Mouse (Mus musculus): Measurements from ENCODE around the gene Cxcl17. TPM values are rescaled to one million over a fixed set of nuclear protein-coding genes. Genes with fewer than 3 reads are reported as not detected.

Gene Cxcl17
- polyA plus RNA-seq, 1 experiment = not detected

DNA sequence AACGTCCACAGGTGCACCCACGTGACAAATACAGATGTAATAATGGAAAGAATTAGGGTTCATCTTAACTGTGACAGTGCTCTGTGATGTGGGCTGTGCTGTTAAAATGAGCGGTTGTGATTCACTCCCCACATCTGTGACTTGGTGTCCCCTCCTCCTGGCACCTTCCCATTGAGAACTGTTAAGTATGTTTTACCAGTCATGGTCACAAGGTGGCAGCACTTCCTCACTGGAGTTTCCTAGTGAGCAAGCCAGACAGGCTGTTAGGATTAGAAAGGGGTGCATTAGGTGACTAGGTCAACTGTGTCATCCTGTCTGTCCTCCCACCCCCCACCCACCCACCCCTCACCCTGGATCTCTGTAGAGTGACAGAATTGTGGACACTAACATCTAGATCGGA, 11.7 kb upstream of the Cxcl17 start:
- TF ChIP-seq GATA1 (IDR thresholded peaks at IDR 0.05; ENCODE audit: borderline replicate concordance, low read length) (no peak), FLI1 (IDR thresholded peaks at IDR 0.05; ENCODE audit: low read length) (no peak)

GRCm38 (mm10) chr7:25422286-25422841, 9.7 kb upstream of the Cxcl17 start:
- TF ChIP-seq GATA1 (IDR thresholded peaks at IDR 0.05; ENCODE audit: borderline replicate concordance, low read length) (no peak), FLI1 (IDR thresholded peaks at IDR 0.05; ENCODE audit: low read length) (no peak)
- Histone ChIP-seq H3K4me1 (peaks cover 26% of the 10 kb centered on the region), H3K27me3 (replicated peaks) (peaks cover 8% of the 10 kb centered on the region), H3K4me3 (replicated peaks) (no peak overlapping the region), H3K9me3 (no peaks in the 10 kb centered on the region), H3K36me3 (replicated peaks; ENCODE audit: low read length) (no peaks in the 10 kb centered on the region)

More for the DNA sequence above, 11.7 kb upstream of the Cxcl17 start:
- peaks cover 44% of the 10 kb centered on the region for H3K4me1 ChIP-seq
- H3K27me3 ChIP-seq (replicated peaks) = peaks cover 8% of the 10 kb centered on the region
- H3K9me3 ChIP-seq = no peaks in the 10 kb centered on the region
- no peaks in the 10 kb centered on the region for H3K36me3 ChIP-seq (replicated peaks; ENCODE audit: low read length)
- H3K4me3 ChIP-seq (replicated peaks) = no peak overlapping the region

- Histone ChIP-seq H3K4me3 (replicated peaks) (no peak overlapping the region), H3K9me3 (no peaks in the 10 kb centered on the region), H3K27me3 (replicated peaks) (peaks cover 13% of the 10 kb centered on the region), H3K4me1 (peaks cover 16% of the 10 kb centered on the region), H3K36me3 (replicated peaks; ENCODE audit: low read length) (no peaks in the 10 kb centered on the region)
- TF ChIP-seq GATA1 (IDR thresholded peaks at IDR 0.05; ENCODE audit: borderline replicate concordance, low read length) (no peak), FLI1 (IDR thresholded peaks at IDR 0.05; ENCODE audit: low read length) (no peak)
Measured at GRCm38 (mm10) chr7:25419943-25420342, 7.3 kb upstream of the Cxcl17 start.

GRCm38 (mm10) chr7:25419536-25419935, 6.8 kb upstream of the Cxcl17 start:
- no peaks in the 10 kb centered on the region for H3K36me3 ChIP-seq (replicated peaks; ENCODE audit: low read length)
- peaks cover 15% of the 10 kb centered on the region for H3K27me3 ChIP-seq (replicated peaks)
- H3K4me1 ChIP-seq = peaks cover 14% of the 10 kb centered on the region; the same call in 1 of the 2 replicates
- TF ChIP-seq FLI1 (IDR thresholded peaks at IDR 0.05; ENCODE audit: low read length) = no peak
- no peak for TF ChIP-seq GATA1 (IDR thresholded peaks at IDR 0.05; ENCODE audit: borderline replicate concordance, low read length)
- no peak overlapping the region for H3K4me3 ChIP-seq (replicated peaks)
- H3K9me3 ChIP-seq = no peaks in the 10 kb centered on the region

DNA sequence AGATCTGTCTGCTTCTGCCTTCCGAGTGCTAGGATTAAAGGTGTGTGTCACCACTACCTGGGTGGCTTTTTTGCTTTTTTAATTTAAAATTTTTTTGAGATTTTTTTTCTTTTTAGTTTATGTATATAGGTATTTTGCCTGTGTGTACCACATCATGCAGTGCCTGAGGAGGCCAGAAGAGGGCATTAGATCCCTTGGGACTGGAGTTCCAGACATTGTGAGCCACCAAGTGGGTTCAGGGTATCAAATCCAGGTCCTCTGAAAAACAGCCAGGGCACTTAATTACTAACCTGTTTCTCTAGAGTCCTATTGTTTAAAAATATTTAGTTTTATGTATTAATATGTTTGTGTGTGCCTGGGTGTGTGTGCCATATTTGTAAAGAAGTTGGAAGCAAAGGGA, 4.9 kb upstream of the Cxcl17 start:
- H3K36me3 ChIP-seq (replicated peaks; ENCODE audit: low read length) = no peaks in the 10 kb centered on the region
- H3K4me1 ChIP-seq = peaks cover 26% of the 10 kb centered on the region
- no peak for TF ChIP-seq FLI1 (IDR thresholded peaks at IDR 0.05; ENCODE audit: low read length)
- H3K9me3 ChIP-seq = no peaks in the 10 kb centered on the region
- peaks cover 13% of the 10 kb centered on the region for H3K27me3 ChIP-seq (replicated peaks)
- H3K4me3 ChIP-seq (replicated peaks) = no peak overlapping the region

- TF ChIP-seq FLI1 (IDR thresholded peaks at IDR 0.05; ENCODE audit: low read length) = no peak
- no peak for TF ChIP-seq GATA1 (IDR thresholded peaks at IDR 0.05; ENCODE audit: borderline replicate concordance, low read length)
- Histone ChIP-seq H3K4me3 (replicated peaks) (no peak overlapping the region), H3K36me3 (replicated peaks; ENCODE audit: low read length) (no peaks in the 10 kb centered on the region), H3K4me1 (peaks cover 15% of the 10 kb centered on the region), H3K9me3 (no peaks in the 10 kb centered on the region), H3K27me3 (replicated peaks) (peaks cover 20% of the 10 kb centered on the region)
Measured at GRCm38 (mm10) chr7:25411861-25412260, 825 bp downstream of the Cxcl17 start.

GRCm38 (mm10) chr7:25410969-25411615, 1.6 kb downstream of the Cxcl17 start:
- no peak for TF ChIP-seq FLI1 (IDR thresholded peaks at IDR 0.05; ENCODE audit: low read length)
- TF ChIP-seq GATA1 (IDR thresholded peaks at IDR 0.05; ENCODE audit: borderline replicate concordance, low read length) = no peak
- Histone ChIP-seq H3K4me1 (peaks cover 15% of the 10 kb centered on the region), H3K36me3 (replicated peaks; ENCODE audit: low read length) (no peaks in the 10 kb centered on the region), H3K27me3 (replicated peaks) (peaks cover 17% of the 10 kb centered on the region), H3K4me3 (replicated peaks) (no peak overlapping the region), H3K9me3 (no peaks in the 10 kb centered on the region)

- Histone ChIP-seq H3K4me3 (replicated peaks) (no peak overlapping the region), H3K27me3 (replicated peaks) (peaks cover 13% of the 10 kb centered on the region), H3K36me3 (replicated peaks; ENCODE audit: low read length) (no peaks in the 10 kb centered on the region), H3K9me3 (no peaks in the 10 kb centered on the region), H3K4me1 (peaks cover 15% of the 10 kb centered on the region)
- no peak for TF ChIP-seq FLI1 (IDR thresholded peaks at IDR 0.05; ENCODE audit: low read length)
- TF ChIP-seq GATA1 (IDR thresholded peaks at IDR 0.05; ENCODE audit: borderline replicate concordance, low read length) = no peak
Measured at GRCm38 (mm10) chr7:25409114-25409760, 3.4 kb downstream of the Cxcl17 start.

- Histone ChIP-seq H3K36me3 (replicated peaks; ENCODE audit: low read length) (no peaks in the 10 kb centered on the region), H3K4me1 (peaks cover 17% of the 10 kb centered on the region), H3K4me3 (replicated peaks) (no peak overlapping the region), H3K9me3 (no peaks in the 10 kb centered on the region), H3K27me3 (replicated peaks) (peaks cover 9% of the 10 kb centered on the region)
- no peak for TF ChIP-seq FLI1 (IDR thresholded peaks at IDR 0.05; ENCODE audit: low read length)
- no peak for TF ChIP-seq GATA1 (IDR thresholded peaks at IDR 0.05; ENCODE audit: borderline replicate concordance, low read length)
Measured at GRCm38 (mm10) chr7:25406468-25406867, 6.2 kb downstream of the Cxcl17 start.

DNA sequence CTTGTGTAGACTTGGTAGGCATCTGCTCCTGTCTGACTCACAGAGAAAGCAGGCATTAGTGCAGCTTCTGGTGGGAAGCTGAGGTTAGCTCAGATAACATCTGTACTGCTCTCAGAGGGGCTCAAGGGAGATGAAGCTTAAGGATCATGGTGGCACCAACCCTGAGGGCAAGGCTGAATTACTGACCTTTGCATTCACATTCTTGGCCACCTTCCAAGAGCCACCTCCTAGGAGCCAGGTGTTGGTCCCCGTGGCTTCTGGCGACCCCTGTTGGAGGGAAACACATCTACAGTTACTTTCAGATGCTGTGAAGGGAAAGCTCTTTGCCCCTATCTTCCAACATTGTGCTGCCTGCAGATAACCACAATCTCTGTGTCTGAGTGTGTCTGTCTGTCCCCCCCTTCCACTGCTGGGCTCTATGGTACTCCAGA, 10.0 kb downstream of the Cxcl17 start:
- H3K9me3 ChIP-seq = no peaks in the 10 kb centered on the region
- H3K27me3 ChIP-seq (replicated peaks) = peaks cover 3% of the 10 kb centered on the region
- H3K4me1 ChIP-seq = peaks cover 17% of the 10 kb centered on the region
- no peak overlapping the region for H3K4me3 ChIP-seq (replicated peaks)
- TF ChIP-seq GATA1 (IDR thresholded peaks at IDR 0.05; ENCODE audit: borderline replicate concordance, low read length) = no peak
- TF ChIP-seq FLI1 (IDR thresholded peaks at IDR 0.05; ENCODE audit: low read length) = no peak
- H3K36me3 ChIP-seq (replicated peaks; ENCODE audit: low read length) = no peaks in the 10 kb centered on the region

All from megakaryocyte, embryonic 14.5 days (primary cell).